Mouse (Mus musculus) monocyte, adult 59 days (primary cell): Measurements from ENCODE around the gene Yif1b. TPM values are rescaled to one million over a fixed set of nuclear protein-coding genes. Genes with fewer than 3 reads are reported as not detected.

Source experiments
- total RNA-seq, 2 experiments: library from RNA; stranded (reverse); gene quantifications; one replicate each; pipeline ENCODE4 v1.2.4; 2023

Gene Yif1b
- total RNA-seq: 10 to 100 TPM; 23.0 to 28.2 TPM

DNA sequence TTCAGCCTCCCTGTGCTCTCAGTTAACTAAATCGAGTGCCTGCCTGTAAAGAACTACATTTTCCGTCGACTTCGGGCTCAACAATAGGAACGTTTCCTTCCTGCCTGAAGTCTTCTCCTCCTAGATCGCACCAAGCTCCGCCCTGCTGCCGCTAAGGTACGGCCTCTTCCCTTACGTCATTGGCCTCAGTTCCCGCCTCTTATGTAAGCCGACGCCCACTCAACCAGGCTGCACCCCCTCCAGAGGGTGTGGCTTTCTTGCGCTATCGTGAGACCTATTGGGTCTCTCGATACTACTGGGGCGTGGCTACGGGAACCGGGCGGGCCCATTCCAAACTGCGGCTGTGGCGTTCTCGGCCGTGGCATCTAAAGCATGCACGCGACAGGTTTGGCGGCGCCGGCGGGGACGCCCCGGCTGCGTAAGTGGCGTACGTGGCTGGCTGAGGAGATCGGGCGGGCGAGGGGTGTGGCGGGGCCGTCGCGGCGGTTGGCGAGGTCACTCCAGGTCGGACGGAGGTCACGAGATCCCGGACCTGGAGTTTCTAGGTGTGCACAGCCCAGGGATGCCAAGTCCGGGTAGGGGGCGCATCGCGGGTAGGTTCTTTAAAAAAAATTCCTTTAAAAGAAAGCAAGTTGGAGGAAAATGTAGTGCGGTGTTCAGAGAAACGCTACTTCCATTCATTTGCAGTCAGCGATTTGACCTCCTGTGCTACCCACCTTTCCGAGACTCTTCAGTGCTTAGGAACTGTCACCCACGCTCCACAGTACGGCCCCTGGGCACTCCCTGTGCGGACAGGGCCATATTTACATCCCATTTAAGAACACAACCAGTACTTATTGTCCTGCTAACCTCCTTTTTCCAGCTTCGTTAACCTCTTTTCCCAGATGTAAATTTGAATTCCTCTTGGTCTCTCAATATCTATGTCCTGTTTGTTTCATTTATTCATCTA, at the start of gene Yif1b:
TSS of gene Yif1b (plus strand) at position 311 of the 949 bp plus-strand sequence.

GRCm38 (mm10) chr7:29213675-29214082, 24.4 kb upstream of the Yif1b start, which contains the start of gene Catsperg1:
Catsperg1 (minus strand) TSS chr7:29214035.

GRCm38 (mm10) chr7:29232247-29233013, 5.7 kb upstream of the Yif1b start, which contains the start of gene Kcnk6:
Kcnk6 (minus strand) TSS chr7:29232515.

GRCm38 (mm10) chr7:29248261-29248841, 10.2 kb downstream of the Yif1b start, which contains the start of gene 2200002D01Rik:
2200002D01Rik (minus strand) TSS chr7:29248466.

GRCm38 (mm10) chr7:29281201-29282073, 43.3 kb downstream of the Yif1b start, which contains the start of gene Spint2:
Spint2 (minus strand) TSS chr7:29281912.

GRCm38 (mm10) chr7:29288942-29289638, 51.0 kb downstream of the Yif1b start, which contains the start of gene Ppp1r14a:
Ppp1r14a (plus strand) TSS chr7:29289308.

Other genes with a start within 250 kb of the Yif1b start
- gene Ryr1, start 113.2 kb upstream of the Yif1b start, total RNA-seq: under 1 TPM; 0.47 to 0.79 TPM
- 100 to 1,000 TPM; 193 to 206 TPM for gene Rasgrp4, start 103.5 kb upstream of the Yif1b start, total RNA-seq
- 10 to 100 TPM; 39.8 to 46.9 TPM for gene Fam98c, start 82.1 kb upstream of the Yif1b start, total RNA-seq
- 1 to 10 TPM in 1 of 2 experiments, under 1 TPM in 1; 0.50 to 1.2 TPM for gene Ggn, start 68.1 kb upstream of the Yif1b start, total RNA-seq
- gene Spred3, start 67.9 kb upstream of the Yif1b start, total RNA-seq: 1 to 10 TPM; 2.9 to 3.6 TPM
- gene Psmd8, start 57.6 kb upstream of the Yif1b start, total RNA-seq: 100 to 1,000 TPM; 279 to 291 TPM
- 1 to 10 TPM; 4.6 to 5.2 TPM for gene Catsperg1, start 24.3 kb upstream of the Yif1b start, total RNA-seq
- 10 to 100 TPM; 20.8 to 22.4 TPM for gene Kcnk6, start 5.8 kb upstream of the Yif1b start, total RNA-seq
- under 1 TPM in 1 of 2 experiments, not detected in 1; 0.45 TPM for gene 2200002D01Rik, start 10.1 kb downstream of the Yif1b start, total RNA-seq
- gene Spint2, start 43.6 kb downstream of the Yif1b start, total RNA-seq: 1 to 10 TPM; 2.2 to 4.7 TPM
- gene Ppp1r14a, start 51.0 kb downstream of the Yif1b start, total RNA-seq: not detected
- gene Dpf1, start 65.6 kb downstream of the Yif1b start, total RNA-seq: not detected